Mouse (Mus musculus): ENCODE results near the gene Madd.

The Madd gene

DNA sequence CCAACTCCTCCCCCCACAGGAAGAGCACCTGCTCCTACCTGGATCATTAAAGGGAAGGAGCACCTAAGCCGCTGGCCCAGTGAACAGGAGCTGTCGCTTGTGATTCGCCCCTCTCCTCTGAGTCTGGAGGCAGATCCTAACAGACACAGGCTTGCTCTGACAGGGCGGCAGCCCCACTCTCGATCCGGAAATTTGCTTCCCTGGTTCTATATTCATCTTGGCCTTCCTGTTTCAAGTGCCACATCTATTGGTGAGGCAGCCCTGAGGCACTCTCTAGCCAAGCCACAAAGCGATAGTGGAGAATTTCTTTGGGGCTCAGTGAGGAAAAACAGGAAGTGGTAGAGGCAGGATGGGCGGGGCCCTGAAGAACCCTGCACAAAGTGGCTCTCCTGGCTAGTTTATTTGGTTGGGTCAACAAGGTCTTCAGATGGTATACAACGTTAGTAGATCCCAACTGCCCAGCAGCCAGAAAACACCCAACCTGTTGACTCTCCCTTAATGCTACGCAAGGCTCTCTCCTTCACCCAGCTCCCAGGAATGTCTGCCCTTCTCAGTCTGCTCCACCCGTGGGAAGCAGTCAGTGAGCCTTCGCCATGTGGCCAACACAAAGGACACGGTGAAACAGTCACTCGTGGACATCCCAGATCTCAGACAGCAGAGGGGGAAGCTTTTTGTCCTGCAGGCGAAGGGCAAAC lies at the start of gene Madd:
Gene Madd (minus strand): TSS at position 127 of the 695 bp plus-strand sequence.
- DNase-seq: no peak

DNA sequence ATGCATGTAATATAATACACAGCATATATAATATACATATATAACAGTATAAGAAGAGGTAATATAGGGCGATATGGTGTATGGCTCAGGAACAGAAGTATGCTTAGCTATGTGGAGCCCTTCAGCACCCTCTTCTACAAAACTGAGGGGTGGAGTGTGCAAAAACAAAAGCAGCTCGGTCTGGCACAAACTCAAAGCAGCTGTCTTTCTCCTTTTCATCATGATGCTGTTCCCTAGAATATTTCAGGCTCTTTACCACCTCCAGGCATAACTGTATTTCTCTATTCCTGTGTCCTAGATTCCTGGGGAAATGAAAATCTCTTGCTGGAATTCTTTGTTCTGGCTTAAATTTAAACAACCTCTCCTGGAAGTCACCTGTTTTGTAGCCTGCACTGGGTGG lies 46.1 kb upstream of the Madd start:
- DNase-seq: peak; percentile 22

GRCm38 (mm10) chr2:91223614-91224013 lies 40.0 kb upstream of the Madd start:
- DNase-seq: no peak

GRCm38 (mm10) chr2:91220501-91220900 lies 36.9 kb upstream of the Madd start:
- no peak for DNase-seq

DNA sequence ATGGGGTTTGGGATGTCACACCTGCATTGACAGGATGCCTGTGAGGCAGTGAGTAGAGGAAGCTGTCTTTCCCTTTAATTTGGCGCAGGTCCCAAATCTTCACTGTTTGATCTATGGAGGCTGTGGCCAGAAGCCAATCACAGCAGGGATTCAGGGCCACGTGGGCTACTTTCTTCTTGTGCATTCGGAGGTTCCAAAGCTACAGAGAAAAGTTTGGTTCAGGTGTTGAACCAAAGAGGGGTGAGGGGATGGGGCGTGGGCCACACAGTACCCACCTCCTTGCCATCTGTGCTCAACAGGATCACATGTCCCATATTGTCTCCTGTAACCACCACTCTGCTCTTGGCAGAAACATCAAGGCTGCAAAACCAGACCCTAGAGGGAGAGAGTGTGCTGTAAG lies 33.4 kb upstream of the Madd start:
- DNase-seq: no peak

GRCm38 (mm10) chr2:91213311-91213710 lies 29.7 kb upstream of the Madd start:
- no peak for DNase-seq

DNA sequence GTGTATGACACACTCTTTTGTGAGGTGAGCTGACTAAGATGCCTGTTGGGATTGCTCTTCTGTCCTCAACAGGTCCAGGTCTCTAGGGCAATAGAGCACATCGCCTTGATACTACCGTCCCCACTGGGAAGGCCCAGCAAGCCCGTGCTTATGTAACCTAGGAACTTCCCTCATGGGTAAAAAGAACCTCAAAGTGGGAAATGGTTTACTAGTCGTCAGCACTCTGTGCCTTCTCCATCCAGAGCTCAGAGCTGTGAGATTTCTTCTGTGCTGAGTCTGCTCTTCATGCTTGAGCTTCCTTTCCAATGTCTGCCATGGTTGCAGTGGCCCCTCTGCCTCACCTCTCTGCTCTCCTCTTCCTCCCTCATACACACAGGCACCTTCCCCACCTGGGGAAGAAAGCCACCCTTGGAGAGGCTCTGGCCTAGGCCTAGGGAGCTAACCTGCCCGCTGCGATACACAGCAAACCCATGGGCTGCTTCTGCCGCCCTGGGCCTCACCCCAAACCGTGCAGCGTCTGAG lies 22.7 kb upstream of the Madd start:
- DNase-seq: no peak

GRCm38 (mm10) chr2:91202972-91203656 lies 19.5 kb upstream of the Madd start:
- DNase-seq: no peak

DNA sequence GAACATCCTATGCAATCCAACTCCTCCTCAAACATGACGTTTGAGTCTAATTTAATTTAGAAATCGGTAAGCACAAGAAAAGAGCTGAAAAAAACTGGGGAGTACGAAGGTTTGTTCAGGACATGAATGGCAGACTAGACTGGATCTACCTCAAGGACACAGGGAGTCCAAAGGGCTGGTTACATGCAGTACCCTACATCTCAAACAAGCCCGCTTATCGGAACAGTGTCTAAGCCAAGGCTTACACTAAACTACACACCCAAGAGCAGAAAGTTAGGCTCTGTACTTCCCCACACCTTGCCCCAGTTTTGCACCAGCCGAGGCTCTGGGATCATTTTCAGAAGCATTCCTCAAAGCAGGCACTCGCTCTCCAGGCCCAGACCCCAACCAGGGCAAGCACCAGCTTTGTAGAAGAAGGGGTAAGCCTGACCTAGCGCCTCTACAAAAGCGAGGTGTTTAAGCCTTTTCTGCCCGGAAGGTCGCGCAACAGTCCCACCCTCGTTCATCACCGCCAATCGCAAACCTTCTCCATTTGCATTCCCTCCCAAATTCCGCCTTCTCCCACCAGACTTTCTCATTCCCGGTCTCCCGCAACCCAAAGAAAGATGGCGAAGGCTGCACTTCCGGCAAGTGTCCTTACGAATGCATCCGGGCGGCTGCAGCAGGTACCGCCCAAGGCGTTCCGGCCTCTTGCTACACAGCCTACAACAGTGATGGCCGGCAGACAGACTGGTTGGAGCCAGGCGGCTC lies 18.8 kb upstream of the Madd start, which contains the start of the genes Nr1h3 and Acp2:
Gene Nr1h3 (minus strand): TSS at position 613 of the 750 bp plus-strand sequence.
Gene Acp2 (plus strand): TSS at position 664 of the 750 bp plus-strand sequence.
- DNase-seq: peak; percentile 94

GRCm38 (mm10) chr2:91198888-91199287 lies 15.3 kb upstream of the Madd start:
- no peak for DNase-seq

DNA sequence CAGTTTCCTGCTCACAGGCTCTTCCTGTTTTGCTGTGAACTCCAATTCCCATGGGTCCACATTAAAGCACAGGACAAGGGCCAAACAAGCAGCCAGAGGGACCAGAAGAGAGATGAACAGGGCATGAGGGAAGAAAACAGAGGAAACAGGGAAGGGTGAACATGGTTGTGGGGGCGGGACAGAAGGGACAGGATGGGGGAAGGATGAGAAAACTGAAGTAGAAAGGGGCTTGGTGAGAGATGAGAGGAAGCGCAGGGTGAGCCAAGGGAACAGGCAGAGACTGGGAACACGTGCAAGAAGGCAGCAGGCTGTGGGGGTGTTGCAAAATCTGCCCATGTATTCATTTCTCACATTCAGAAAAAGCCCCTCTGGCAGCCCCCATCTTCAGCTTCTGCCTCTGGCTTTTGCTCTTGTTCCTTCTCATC lies 13.0 kb upstream of the Madd start:
- peak; percentile 44 for DNase-seq

- no peak for DNase-seq
Observed at GRCm38 (mm10) chr2:91194624-91195332, 11.1 kb upstream of the Madd start.

- no peak for DNase-seq
Observed at GRCm38 (mm10) chr2:91190501-91190900, 6.9 kb upstream of the Madd start.

DNA sequence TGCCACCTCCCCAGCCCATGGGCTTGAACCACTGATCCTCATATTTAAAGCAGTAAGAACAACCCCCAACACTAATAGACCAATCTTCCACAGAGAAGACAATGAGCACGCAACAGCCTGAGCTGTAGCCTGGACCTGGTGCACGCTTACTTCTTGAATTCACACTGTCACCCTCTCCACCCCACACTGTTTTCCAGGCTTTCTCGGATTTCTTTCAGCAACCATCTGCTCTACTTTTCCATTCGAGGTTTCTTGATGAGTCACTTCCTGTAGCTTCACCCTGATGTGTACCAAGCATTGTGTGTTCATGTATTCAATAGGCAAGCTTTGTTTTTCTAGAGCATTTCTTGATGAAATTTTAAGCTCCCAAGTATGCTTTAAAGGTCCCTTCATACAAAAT lies 3.8 kb upstream of the Madd start:
- DNase-seq: peak; percentile 53

GRCm38 (mm10) chr2:91186208-91186607 lies 2.6 kb upstream of the Madd start:
- DNase-seq: no peak

DNA sequence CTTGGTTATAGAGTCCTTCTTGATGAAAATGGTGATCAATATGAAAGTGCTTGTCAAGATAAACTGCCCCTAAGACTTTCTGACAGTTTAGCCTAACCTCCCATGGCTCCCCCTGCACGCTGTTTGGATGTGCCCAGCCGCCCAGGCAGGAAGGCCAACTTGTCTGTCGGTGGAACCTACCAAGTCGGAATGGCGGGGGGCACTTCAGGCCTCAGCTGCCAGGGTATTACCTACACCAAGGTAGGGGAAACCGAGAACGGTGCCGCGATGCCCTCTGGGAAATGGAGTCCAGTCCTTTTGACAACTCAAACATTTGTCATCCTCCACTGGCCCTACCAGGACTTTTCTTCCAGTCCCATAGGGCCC lies 506 bp downstream of the Madd start:
- DNase-seq: peak; percentile 94

DNA sequence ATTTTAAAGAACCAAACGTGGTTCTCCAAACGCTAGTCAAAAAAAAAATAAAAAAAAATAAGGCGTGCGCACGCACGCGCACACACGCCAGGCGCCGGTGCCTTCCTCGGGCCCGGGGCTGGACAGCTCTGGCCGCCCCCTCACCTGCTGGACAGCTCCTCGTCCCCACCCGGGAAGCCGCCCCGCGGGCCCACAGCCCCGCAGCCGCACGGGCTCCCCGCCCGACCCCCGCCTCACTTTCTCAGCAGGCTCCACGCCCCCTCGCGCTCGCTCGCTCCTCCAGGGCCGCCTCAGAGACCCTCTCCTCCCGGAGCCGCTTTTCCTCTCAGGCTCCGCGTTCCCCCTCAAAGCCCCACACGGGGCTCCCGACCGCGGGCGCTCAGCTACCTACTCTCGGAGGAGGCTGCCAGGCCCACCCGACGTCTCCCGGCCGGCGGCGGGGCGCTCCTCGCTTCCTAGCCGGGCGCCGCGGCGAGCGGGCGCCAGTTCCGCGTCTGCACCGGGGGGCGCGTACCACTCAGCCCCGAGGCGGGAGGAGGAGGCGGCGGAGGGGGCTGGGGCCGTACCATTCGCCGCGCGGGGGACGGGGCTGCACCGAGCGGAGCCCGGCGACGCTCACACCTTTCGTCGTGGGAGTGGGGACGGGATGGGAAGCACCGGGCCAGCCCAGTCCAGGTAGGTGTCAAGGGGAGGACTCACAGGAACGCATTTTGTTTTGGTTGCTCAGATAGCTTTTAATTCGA lies 1.1 kb downstream of the Madd start:
- DNase-seq: peak; percentile 89

DNA sequence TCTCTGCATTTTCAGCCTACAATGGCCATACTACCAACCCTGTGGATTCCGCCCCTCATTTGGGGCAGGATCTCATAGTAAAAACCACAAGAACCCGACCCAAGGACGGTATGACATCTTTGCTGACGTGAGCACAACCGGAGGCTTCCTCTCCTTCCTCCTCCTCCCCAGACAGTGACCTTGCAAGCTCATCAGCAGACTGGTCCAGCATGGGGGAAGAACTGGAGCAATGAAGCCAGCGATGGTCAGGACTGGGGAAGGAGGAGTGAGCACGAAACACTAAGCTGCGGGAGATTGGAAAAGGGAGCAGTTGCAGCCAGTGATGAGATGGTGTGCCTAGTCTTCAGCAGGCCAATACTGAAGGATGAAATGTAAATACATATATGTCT lies 1.6 kb downstream of the Madd start:
- DNase-seq: peak; percentile 33

DNA sequence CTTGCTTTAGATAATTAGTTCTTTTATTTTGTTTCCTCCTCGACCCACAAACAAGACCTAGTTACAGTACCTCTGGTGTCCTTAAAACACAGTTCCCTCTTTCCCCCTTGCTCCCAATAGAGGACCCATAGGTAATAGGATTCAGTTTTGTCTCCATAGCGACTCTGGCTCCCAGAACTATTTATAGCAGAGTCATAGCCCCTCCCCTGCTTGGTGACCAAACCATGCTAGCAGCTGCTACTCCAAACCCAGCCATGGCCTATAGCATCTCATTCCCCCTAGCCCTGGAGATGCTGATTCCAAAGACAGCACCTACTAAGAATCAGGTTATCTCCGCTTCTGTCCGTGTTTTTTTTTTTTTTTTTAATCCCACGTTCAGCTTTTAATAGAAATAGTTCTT lies 2.9 kb downstream of the Madd start:
- no peak for DNase-seq

- no peak for DNase-seq
Observed at GRCm38 (mm10) chr2:91179825-91180224, 3.8 kb downstream of the Madd start.

- DNase-seq: no peak
Observed at GRCm38 (mm10) chr2:91176234-91176633, 7.4 kb downstream of the Madd start.

- no peak for DNase-seq
Observed at GRCm38 (mm10) chr2:91175490-91175889, 8.1 kb downstream of the Madd start.
